Mouse (Mus musculus): ENCODE data around the gene Dync1li1. TPM values are rescaled to one million over a fixed set of nuclear protein-coding genes. Genes with fewer than 3 reads are reported as not detected.

The Dync1li1 gene
- 17.5 and 22.6 TPM in 2 replicates for polyA plus RNA-seq (2012; rRNA removed; ENCODE audit: low replicate concordance)

GRCm38 (mm10) chr9:114688252-114688952, at the start of gene Dync1li1:
Dync1li1 (plus strand) TSS chr9:114688790.

GRCm38 (mm10) chr9:114639839-114640646, 48.5 kb upstream of the Dync1li1 start, which contains the start of gene Cnot10:
Cnot10 (minus strand) TSS chr9:114640184.

GRCm38 (mm10) chr9:114731011-114731755, 42.6 kb downstream of the Dync1li1 start, which contains the start of gene Cmtm6:
Cmtm6 (plus strand) TSS chr9:114731116.

Other genes starting within 250 kb of the Dync1li1 start
- 0.27 and 0.30 TPM in 2 replicates for gene Ccr4, start 183.9 kb upstream of the Dync1li1 start, polyA plus RNA-seq (2012; rRNA removed; ENCODE audit: low replicate concordance)
- not detected in 2 replicates for gene C130032M10Rik, start 173.1 kb upstream of the Dync1li1 start, polyA plus RNA-seq (2012; rRNA removed; ENCODE audit: low replicate concordance)
- 0.01 TPM in 1 of 2 replicates, not detected in the other for gene Trim71, start 124.4 kb upstream of the Dync1li1 start, polyA plus RNA-seq (2012; rRNA removed; ENCODE audit: low replicate concordance)
- gene Cnot10, start 48.6 kb upstream of the Dync1li1 start, polyA plus RNA-seq (2012; rRNA removed; ENCODE audit: low replicate concordance), result 23.9 and 39.2 TPM in 2 replicates
- 44.8 and 62.3 TPM in 2 replicates for gene Cmtm6, start 42.3 kb downstream of the Dync1li1 start, polyA plus RNA-seq (2012; rRNA removed; ENCODE audit: low replicate concordance)
- 54.4 and 164 TPM in 2 replicates for gene Cmtm7, start 93.1 kb downstream of the Dync1li1 start, polyA plus RNA-seq (2012; rRNA removed; ENCODE audit: low replicate concordance)
- gene Cmtm8, start 155.4 kb downstream of the Dync1li1 start, polyA plus RNA-seq (2012; rRNA removed; ENCODE audit: low replicate concordance), result 18.4 and 27.2 TPM in 2 replicates
- 28.6 and 30.0 TPM in 2 replicates for gene Gpd1l, start 245.2 kb downstream of the Dync1li1 start, polyA plus RNA-seq (2012; rRNA removed; ENCODE audit: low replicate concordance)

All from subcutaneous adipose tissue, adult 2 months (tissue).